Mouse (Mus musculus) naive thymus-derived CD4-positive, alpha-beta T cell, adult 2 months (primary cell): Measurements from ENCODE around the gene Xpot.

Source experiments
- DNase-seq: peaks from one replicate; pipeline ENCODE4 v3.0.0-alpha.2; 2011; ENCODE audit warnings: low read depth

Xpot gene

GRCm38 (mm10) chr10:121622431-121622830 lies 3.7 kb downstream of the Xpot start:
- DNase-seq = no peak

- no peak for DNase-seq
Observed at GRCm38 (mm10) chr10:121615935-121616334, 10.2 kb downstream of the Xpot start.

GRCm38 (mm10) chr10:121615146-121615870 lies 10.8 kb downstream of the Xpot start:
- DNase-seq = no peak

GRCm38 (mm10) chr10:121613570-121613969 lies 12.6 kb downstream of the Xpot start:
- DNase-seq = peak; percentile 10

GRCm38 (mm10) chr10:121612448-121612847 lies 13.7 kb downstream of the Xpot start:
- no peak for DNase-seq

GRCm38 (mm10) chr10:121611587-121611986 lies 14.5 kb downstream of the Xpot start:
- DNase-seq = no peak

- DNase-seq = no peak
Observed at GRCm38 (mm10) chr10:121608177-121608576, 18.0 kb downstream of the Xpot start.

- no peak for DNase-seq
Observed at GRCm38 (mm10) chr10:121604632-121605344, 21.3 kb downstream of the Xpot start.

GRCm38 (mm10) chr10:121603556-121603955 lies 22.6 kb downstream of the Xpot start:
- DNase-seq = no peak

- no peak for DNase-seq
Observed at GRCm38 (mm10) chr10:121601272-121601671, 24.9 kb downstream of the Xpot start.

- DNase-seq = no peak
Observed at GRCm38 (mm10) chr10:121596580-121596979, 29.6 kb downstream of the Xpot start.

GRCm38 (mm10) chr10:121591106-121591505 lies 35.0 kb downstream of the Xpot start:
- no peak for DNase-seq

GRCm38 (mm10) chr10:121587371-121587840 lies 38.7 kb downstream of the Xpot start:
- no peak for DNase-seq

GRCm38 (mm10) chr10:121586675-121587370 lies 39.3 kb downstream of the Xpot start, which contains the start of gene Tbk1:
TSS of gene Tbk1 (minus strand) at chr10:121586787.
- peak; percentile 94 for DNase-seq

GRCm38 (mm10) chr10:121585791-121586642 lies 40.1 kb downstream of the Xpot start:
- peak; percentile 60 for DNase-seq

GRCm38 (mm10) chr10:121585056-121585790 lies 40.9 kb downstream of the Xpot start:
- DNase-seq = peak; percentile 30

- DNase-seq = no peak
Observed at GRCm38 (mm10) chr10:121584033-121584432, 42.1 kb downstream of the Xpot start.

GRCm38 (mm10) chr10:121583016-121583415 lies 43.1 kb downstream of the Xpot start:
- peak; percentile 18 for DNase-seq

GRCm38 (mm10) chr10:121582287-121582686 lies 43.8 kb downstream of the Xpot start:
- DNase-seq = no peak

- DNase-seq = no peak
Observed at GRCm38 (mm10) chr10:121581405-121581804, 44.7 kb downstream of the Xpot start.

GRCm38 (mm10) chr10:121580381-121580780 lies 45.8 kb downstream of the Xpot start:
- DNase-seq = no peak
